Mouse (Mus musculus) heart, embryonic 11.5 days (tissue): ENCODE data around the gene Tgfb3. TPM values are rescaled to one million over a fixed set of nuclear protein-coding genes. Genes with fewer than 3 reads are reported as not detected.
A peak's percentile ranks its signal among the peaks of the same experiment; 100 is the strongest.

Source experiments
- ATAC-seq: fragments of 200-750 bp; cut with Nextera tagmentation; replicated peaks from 2 replicates; pipeline ENCODE4 v1.8.0; 2017; ENCODE audit warnings: moderate library complexity; ENCODE audit not compliant: insufficient number of reproducible peaks, low FRiP score, low TSS enrichment
- H3K27ac ChIP-seq: fragments of 300-500 bp; sonication (generic); 2 replicates; pipeline ENCODE4 v1.5.1; 2014; ENCODE audit warnings: mild to moderate bottlenecking, low read depth, low read length
- H3K27me3 ChIP-seq: fragments of 300-500 bp; sonication (generic); 2 replicates; pipeline ENCODE4 v1.6.1; 2014; ENCODE audit warnings: mild to moderate bottlenecking, low read length, mixed read lengths; ENCODE audit not compliant: control insufficient read depth, insufficient read depth
- H3K36me3 ChIP-seq: fragments of 300-500 bp; sonication (generic); 2 replicates; pipeline ENCODE4 v1.6.1; 2014; ENCODE audit warnings: mild to moderate bottlenecking, low read length, moderate library complexity, mixed read lengths; ENCODE audit not compliant: control insufficient read depth, insufficient read depth
- H3K4me1 ChIP-seq: fragments of 300-500 bp; sonication (generic); 2 replicates; pipeline ENCODE4 v1.6.1; 2014; ENCODE audit warnings: low read length; ENCODE audit not compliant: control insufficient read depth, insufficient read depth
- H3K4me2 ChIP-seq: fragments of 300-500 bp; sonication (generic); 2 replicates; pipeline ENCODE4 v1.6.1; 2014; ENCODE audit warnings: mild to moderate bottlenecking, moderate library complexity
- H3K4me3 ChIP-seq: fragments of 300-500 bp; sonication (generic); 2 replicates; pipeline ENCODE4 v1.5.1; 2014; ENCODE audit warnings: low read depth, low read length
- H3K9ac ChIP-seq: fragments of 300-500 bp; sonication (generic); 2 replicates; pipeline ENCODE4 v1.6.1; 2014; ENCODE audit warnings: mild to moderate bottlenecking, low read depth, low read length, moderate library complexity
- H3K9me3 ChIP-seq: fragments of 300-500 bp; sonication (generic); replicated peaks from 2 replicates; pipeline ENCODE4 v1.6.1; 2016; ENCODE audit warnings: low read length; ENCODE audit not compliant: control insufficient read depth
- WGBS: fragments of 180-500 bp; shearing (Covaris S2); extraction: QIAGEN DNeasy Blood & Tissue Kit; methylation state at CpG from one replicate; pipeline ENCODE4 v1.1.7; 2014; ENCODE audit not compliant: insufficient replicate concordance; 5-methylcytosine and 5-hydroxymethylcytosine counted together
- polyA plus RNA-seq: library from polyadenylated mRNA; unstranded; fragments of >200 nt; fragmentation: Nextera tagmentation; extraction: Ambion mirVana; gene quantifications from 2 replicates; pipeline ENCODE4 v1.2.1, GENCODE M21; 2014

Gene Tgfb3
- polyA plus RNA-seq, 1 experiment from 2014 or later = 9.2 TPM

DNA sequence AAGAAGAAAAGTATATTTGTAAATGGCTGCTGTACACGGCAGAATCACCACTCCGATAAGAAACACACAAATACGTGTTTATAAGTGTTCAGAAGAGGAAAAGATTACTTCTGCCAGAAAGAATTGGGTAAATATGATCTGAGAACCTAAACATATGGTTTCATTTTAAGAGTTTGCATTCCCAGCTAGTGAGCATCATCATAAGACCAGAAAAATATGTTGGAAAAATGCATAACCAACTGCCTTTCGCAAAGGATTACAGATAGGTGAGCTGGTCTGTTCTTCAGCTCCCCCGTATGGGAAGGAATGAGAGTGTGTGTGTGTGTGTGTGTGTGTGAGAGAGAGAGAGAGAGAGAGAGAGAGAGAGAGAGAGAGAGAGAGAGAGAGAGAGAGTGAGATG lies 68.2 kb downstream of the Tgfb3 start:
- ATAC-seq = no peak

DNA sequence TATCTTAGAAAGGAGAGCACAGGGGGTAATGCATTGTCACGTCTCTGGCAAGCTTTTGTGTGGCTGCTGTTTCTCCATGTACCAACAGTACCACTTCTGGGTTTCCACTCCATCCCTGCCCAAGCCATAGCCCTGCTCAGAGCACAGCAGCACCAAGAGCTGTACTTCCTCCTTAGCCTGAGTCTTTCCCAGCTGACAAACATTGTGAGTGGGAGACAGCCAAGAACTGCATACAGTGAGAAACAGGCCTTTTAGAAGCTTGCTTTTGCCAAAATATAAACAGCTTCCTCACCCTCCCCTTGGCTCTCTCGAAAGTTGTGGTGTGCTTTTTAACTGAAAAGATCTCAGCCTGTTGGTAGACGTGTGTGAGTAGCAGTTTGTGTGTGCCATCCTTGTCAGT lies 71.5 kb downstream of the Tgfb3 start:
- Histone ChIP-seq H3K27me3 (no peaks in the 10 kb centered on the region), H3K4me1 (peaks cover 16% of the 10 kb centered on the region), H3K9ac (peak overlapping the region; percentile 12; the same call in 1 of the 2 replicates), H3K27ac (no peak overlapping the region), H3K36me3 (no peaks in the 10 kb centered on the region), H3K9me3 (no peaks in the 10 kb centered on the region), H3K4me3 (no peak overlapping the region), H3K4me2 (no peak overlapping the region)
- ATAC-seq = no peak
- 68% methylated on average over 3 of the region's 3 CpGs for WGBS

More for the DNA sequence above, 68.2 kb downstream of the Tgfb3 start:
- no peaks in the 10 kb centered on the region for H3K36me3 ChIP-seq
- no peak overlapping the region for H3K4me2 ChIP-seq
- 80% methylated on average over 5 of the region's 5 CpGs for WGBS
- no peak overlapping the region for H3K27ac ChIP-seq
- no peaks in the 10 kb centered on the region for H3K9me3 ChIP-seq
- H3K4me3 ChIP-seq = no peak overlapping the region
- no peaks in the 10 kb centered on the region for H3K27me3 ChIP-seq
- no peak overlapping the region for H3K9ac ChIP-seq
- peaks cover 16% of the 10 kb centered on the region for H3K4me1 ChIP-seq

Other genes with a start within 250 kb of the Tgfb3 start
- 113 and 124 TPM in 2 replicates for gene Ift43, start 3.5 kb upstream of the Tgfb3 start, polyA plus RNA-seq
- gene Gpatch2l, start 162.8 kb upstream of the Tgfb3 start, polyA plus RNA-seq = 10.8 and 14.2 TPM in 2 replicates